Mouse (Mus musculus) adrenal gland, postnatal 0 days (tissue): ENCODE measurements around the gene Dazap2. TPM values are rescaled to one million over a fixed set of nuclear protein-coding genes. Genes with fewer than 3 reads are reported as not detected.

Experiments
- microRNA-seq: library from miRNA; unstranded; fragments of <30 nt; microRNA quantifications from one replicate; pipeline ENCODE4, GENCODE M21; 2016; ENCODE audit warnings: borderline replicate concordance; ENCODE audit not compliant: insufficient number of aligned reads
- polyA plus RNA-seq: library from polyadenylated mRNA; unstranded; fragments of >200 nt; fragmentation: Nextera tagmentation; extraction: Ambion mirVana; gene quantifications from 2 replicates; pipeline ENCODE4 v1.2.1, GENCODE M21; 2015

Dazap2 gene
- polyA plus RNA-seq, result 220 and 328 TPM in 2 replicates

DNA sequence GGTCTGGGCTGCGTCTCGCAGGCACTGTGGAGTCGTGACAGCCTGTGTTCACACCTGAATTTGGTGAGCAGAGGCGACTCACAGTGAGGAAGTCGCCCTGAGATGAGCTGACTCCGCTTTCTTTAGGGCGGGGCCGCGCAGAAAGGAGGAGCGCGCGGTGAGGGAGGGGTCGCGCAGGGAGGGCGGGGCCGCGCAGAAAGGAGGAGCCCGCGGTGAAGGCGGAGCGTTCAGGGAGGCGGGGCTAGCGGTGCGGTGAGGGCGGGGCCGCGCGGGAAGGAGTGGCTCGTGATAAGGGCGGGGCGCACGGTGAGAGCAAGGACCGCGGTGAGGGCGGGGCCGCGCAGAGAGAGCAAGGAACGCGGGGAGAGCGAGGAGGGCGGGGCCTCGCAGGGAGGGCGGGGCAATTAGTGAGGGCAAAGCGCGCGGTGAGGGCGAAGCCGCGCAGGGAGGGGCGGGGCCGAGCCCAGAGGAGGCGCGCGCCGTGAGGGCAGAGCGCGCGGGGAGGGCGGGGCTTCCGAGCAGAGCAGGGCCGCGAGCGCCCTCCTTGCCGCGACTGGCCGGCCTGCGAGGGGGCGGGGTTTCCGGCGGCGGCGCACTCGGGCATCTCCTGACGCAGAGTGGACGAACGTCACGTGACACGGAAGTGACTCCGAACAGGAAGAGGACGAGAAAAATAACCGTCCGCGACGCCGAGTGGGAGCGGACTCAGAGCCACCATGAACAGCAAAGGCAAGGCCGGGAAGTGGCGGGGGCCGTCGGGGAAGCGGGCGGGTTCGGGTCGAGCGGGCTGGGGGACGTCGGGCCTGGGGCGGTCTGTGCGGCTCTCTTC, at the start of gene Dazap2:
Gene Dazap2 (plus strand): TSS at position 354 of the 829 bp plus-strand sequence.

DNA sequence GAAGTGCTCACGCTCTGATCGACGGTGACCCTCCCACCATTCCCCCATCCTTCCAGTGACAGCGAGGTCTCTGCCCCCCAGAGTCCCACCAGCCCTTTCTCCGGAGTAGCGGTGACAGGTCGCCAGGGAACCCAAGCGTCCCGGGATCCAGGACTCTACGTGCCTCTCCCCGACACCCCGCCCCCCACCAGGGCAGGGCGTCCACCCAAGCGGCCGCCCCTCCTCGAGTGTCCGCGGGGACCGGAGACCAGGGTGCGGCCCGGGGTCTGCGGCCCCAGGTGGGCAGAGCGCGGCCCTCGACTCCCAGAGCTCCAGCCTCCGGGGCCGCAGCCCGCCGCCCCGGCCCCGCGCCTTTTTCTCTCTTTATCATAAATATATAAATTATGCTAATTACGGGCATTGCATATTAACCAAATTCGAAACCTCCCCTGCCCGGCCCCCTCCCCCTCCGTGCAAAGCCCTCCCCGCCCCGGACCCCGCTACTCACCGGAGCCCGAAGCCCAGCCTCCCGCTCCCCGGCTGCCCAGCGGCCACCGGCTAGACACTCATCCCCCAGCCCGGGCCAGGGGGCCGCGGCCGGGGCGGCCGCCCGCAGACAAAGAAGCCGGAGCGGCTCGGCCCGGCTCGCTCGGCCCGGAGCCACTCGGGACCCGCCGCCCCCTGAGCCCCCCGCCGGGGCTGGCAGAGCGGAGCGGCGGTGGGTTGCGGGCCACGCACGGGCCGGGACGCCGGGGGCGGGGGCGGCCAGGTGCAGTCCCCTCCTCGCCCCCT, 15.7 kb upstream of the Dazap2 start, which contains the start of gene Pou6f1:
Gene Pou6f1 (minus strand): TSS at position 709 of the 771 bp plus-strand sequence.

GRCm38 (mm10) chr15:100636700-100637501, 21.8 kb downstream of the Dazap2 start, which contains the start of gene Smagp:
Smagp (minus strand) TSS chr15:100636940.

GRCm38 (mm10) chr15:100669337-100669736, 54.2 kb downstream of the Dazap2 start, which contains the start of gene Bin2:
Bin2 (minus strand) TSS chr15:100669553.

Small RNAs within 50 kb of the gene (microRNA-seq; reads per million reads assigned to microRNA genes)
- not detected for gene Mir6961

Other genes with a start within 250 kb of the Dazap2 start
- gene Gm5475, start 193.2 kb upstream of the Dazap2 start, polyA plus RNA-seq, result 0.11 and 0.28 TPM in 2 replicates
- 10.7 and 27.5 TPM in 2 replicates for gene Slc11a2, start 190.3 kb upstream of the Dazap2 start, polyA plus RNA-seq
- gene Letmd1, start 146.3 kb upstream of the Dazap2 start, polyA plus RNA-seq, result 20.8 and 30.3 TPM in 2 replicates
- gene Csrnp2, start 119.9 kb upstream of the Dazap2 start, polyA plus RNA-seq, result 6.5 and 7.3 TPM in 2 replicates
- gene Tfcp2, start 63.3 kb upstream of the Dazap2 start, polyA plus RNA-seq, result 12.6 and 17.6 TPM in 2 replicates
- gene Pou6f1, start 15.4 kb upstream of the Dazap2 start, polyA plus RNA-seq, result 4.7 and 5.1 TPM in 2 replicates
- 18.1 and 22.9 TPM in 2 replicates for gene Smagp, start 21.6 kb downstream of the Dazap2 start, polyA plus RNA-seq
- gene Bin2, start 54.2 kb downstream of the Dazap2 start, polyA plus RNA-seq, result 3.8 and 4.0 TPM in 2 replicates
- gene Cela1, start 72.6 kb downstream of the Dazap2 start, polyA plus RNA-seq, result 190 and 236 TPM in 2 replicates
- 7.2 and 9.6 TPM in 2 replicates for gene Galnt6, start 114.0 kb downstream of the Dazap2 start, polyA plus RNA-seq
- gene Slc4a8, start 146.4 kb downstream of the Dazap2 start, polyA plus RNA-seq, result 15.7 and 17.0 TPM in 2 replicates